Mouse (Mus musculus) megakaryocyte progenitor cell, adult 5-6 weeks (primary cell): ENCODE measurements at regions not wholly inside any gene's neighbourhood (a gene's known extent, or its start where the extent isn't known, plus 50 kb on each side); places are given as distances from the start of the nearest gene placed in this dataset.

Source experiments
- ATAC-seq: replicated peaks from 2 replicates; pipeline ENCODE4 v1.8.0; 2016; ENCODE audit warnings: mild to moderate bottlenecking, moderate TSS enrichment, inconsistent platforms; ENCODE audit not compliant: poor library complexity

GRCm38 (mm10) chr9:47129101-47129500 is 130.6 kb downstream of the Gm4791 start:
- ATAC-seq = no peak

GRCm38 (mm10) chr9:47133454-47133853 is 134.9 kb downstream of the Gm4791 start:
- no peak for ATAC-seq

- no peak for ATAC-seq
These were observed 135.3 kb downstream of the Gm4791 start for GRCm38 (mm10) chr9:47133873-47134272.

DNA sequence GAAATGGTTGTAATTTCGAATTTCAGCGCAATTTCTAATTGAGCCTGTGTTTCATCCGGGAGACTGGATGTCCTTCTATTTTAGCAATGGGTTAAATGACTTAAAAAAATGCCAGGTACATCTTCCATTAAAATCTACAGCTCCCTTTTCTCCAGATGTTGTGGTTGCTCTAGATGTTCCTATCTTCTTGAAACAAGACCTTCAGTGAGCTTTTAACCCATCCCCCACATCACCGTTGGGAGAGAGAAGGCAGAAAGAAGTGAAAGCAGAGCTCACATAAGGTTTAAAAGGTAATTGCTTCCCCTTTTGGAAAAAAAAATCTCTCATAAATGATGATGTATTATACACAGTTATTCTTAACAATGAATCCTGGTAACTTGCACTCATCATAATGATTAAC is 135.9 kb downstream of the Gm4791 start:
- ATAC-seq = no peak

- no peak for ATAC-seq
These were observed 138.1 kb downstream of the Gm4791 start for GRCm38 (mm10) chr9:47136641-47137040.

- no peak for ATAC-seq
These were observed 154.9 kb downstream of the Gm4791 start for GRCm38 (mm10) chr9:47153471-47153870.

DNA sequence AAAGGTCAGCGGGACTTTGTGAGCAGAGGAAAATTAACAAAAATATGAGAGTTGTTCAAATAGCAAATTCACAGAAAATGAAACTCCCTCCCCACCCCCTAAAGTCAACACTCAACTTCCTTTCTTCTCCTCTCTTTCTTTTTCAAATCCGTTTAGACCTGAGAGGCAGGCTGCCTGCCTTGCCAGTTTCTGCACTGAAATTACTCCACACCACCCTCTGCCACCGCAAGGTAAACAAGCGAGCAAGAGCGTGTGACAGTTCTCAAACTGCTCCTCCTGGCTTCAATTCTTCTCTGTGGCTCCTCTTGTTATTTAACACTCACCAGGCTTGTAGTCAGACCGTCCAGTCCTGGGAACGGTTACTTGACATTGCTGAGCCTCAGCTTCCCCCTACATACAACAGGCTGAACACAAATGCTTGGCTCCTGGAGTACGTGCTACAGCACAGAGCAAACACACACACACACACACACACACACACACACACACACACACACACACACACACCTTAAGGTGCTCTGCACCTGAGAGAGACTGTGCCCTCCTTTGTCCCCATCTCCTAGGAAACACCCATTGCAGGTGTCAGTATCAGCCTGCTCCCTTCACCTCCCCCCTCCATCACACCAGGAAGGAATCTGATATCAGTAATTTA is 167.1 kb downstream of the Gm4791 start:
- ATAC-seq = no peak

DNA sequence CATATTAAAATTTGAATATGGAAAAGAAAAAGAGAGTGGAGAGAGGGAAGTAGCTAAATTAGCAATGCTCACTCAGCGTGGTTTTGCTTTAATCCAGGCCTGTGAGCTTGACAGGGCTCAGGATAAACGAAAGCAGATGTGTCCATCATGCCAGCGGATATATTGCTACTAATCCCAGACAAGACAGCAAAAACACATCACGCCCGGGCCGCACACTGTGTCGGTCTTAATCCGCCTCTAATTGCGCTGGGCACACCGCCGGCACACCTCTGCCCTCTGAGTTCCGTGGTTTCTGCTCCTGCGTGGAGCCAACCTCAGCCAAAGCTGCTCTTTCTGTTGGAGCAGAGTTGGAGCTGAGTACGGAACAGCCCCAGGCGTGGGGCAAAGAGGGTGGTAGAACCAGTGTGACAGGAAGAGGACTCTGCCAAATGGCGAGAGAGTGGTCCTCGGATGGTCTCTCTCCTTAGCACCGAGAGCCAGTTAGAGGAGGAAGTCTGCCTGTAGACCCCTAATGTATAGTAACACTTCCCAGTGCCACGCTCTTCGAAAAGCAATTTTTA is 169.2 kb downstream of the Gm4791 start:
- ATAC-seq = no peak

- no peak for ATAC-seq
These were observed 177.5 kb downstream of the Gm4791 start for GRCm38 (mm10) chr9:47176044-47176443.

DNA sequence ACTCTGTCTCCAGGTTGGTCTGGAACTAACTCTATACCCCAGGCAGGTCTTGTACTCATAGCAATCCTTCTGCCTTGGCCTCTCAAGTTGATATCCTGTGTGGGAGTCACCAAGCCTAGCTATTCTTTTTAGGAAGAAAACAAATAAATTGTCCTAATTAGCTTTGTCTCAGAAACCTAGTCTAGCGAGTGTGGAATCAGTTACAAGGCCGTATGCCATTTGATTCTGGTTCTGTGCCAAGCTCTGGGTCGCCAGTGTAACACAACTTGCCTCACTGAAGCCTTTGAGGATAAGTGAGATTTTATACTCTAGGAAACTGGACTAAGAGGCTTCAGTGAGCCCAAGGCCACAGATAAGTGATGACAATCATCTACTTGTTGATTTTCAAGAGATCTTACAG is 219.6 kb downstream of the Gm4791 start:
- ATAC-seq = no peak

- no peak for ATAC-seq
These were observed 225.0 kb downstream of the Gm4791 start for GRCm38 (mm10) chr9:47223536-47223935.

DNA sequence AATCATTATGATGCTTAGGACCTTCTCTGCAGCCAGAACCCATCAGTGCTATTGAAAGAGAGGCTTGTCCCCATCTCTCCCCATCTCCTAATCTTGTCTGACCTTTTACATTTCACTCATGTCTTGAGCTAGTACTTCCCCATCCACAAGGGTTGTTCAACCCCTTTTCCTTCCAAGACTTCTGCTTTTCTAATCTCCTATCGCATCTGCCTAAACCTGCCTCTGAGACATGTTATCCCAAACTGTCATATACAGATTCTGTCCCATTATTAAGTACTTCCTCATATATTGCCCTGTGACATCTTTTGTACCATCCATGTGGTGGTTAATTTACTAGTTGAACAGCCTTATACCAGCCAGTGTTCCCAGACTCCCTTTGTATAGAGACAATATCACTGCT is 225.7 kb downstream of the Gm4791 start:
- peak; percentile 20; the same call in 1 of the 2 replicates for ATAC-seq

DNA sequence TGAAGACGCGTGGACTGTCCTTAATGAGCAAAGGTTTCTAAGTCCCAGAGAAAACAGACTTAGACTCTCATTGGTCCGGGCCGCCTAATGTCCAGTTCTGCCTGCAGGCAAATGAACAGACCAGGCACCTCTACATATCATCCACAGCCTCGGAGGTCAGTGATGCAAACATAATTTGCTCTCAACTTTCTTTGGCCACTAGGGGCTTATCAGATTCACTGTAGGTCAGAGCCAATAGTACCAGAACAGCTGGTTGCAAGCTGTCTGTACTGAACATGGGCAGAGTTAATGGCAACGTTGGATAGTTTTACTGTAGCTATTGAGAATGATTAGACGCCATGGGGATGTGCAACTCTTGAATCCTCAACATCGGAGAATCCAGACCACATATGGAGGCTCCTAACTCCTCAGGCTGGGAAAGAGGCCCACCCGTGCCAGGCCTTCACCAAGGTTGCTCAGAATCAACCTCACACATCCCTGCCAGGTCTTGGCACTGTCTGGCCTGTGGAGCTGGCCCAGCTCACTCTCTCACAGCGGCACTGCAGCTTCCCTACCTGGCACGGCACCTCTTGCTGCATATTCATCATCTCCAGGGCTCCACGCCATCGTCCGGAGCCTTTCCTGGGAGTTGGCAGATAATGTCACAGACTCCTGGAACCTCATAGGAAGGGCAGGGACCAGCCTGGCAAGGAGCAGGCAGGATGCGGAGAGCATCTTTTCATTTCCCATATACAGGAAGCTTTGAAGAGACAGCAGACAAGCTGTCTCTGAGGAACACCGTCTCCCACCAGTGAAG is 228.1 kb downstream of the Gm4791 start:
- ATAC-seq = no peak

DNA sequence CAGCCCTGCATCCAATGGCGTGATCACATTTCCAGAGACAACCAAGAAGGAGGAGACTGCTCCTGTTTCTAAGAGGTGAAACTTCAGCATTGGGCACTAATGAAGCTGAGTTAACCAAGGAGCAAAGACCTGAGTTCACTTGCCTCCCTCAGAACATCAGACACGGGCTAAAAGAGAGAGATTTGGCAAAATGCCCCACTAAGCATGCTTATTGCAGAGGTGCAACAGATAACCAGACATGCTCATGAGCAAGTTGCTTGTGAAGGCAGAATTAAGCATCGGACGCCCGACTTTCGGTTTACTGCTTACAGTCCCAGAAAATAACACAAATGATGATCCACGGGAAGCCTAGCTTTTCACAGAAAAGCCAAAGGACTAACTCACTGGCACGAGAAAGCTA is 228.8 kb downstream of the Gm4791 start:
- ATAC-seq = no peak

DNA sequence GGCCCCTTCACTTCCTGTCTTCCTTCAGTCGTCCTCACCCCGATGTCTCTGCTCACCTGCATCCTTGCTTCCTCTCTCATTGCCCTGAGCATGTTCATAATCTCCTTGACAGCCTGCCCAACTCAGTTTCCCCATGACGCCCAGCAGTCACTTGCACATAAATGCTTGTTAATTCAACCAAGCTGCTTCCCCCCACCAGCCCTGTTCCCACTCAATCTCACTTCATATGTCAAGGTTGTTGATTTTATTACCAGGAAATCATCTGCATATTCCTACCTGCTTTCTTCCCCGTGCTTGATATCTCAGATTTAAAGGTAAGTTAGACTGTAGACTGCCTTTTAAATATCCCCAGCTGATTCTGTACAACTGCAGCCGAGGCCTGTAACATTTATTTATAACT is 230.2 kb downstream of the Gm4791 start:
- ATAC-seq = no peak

DNA sequence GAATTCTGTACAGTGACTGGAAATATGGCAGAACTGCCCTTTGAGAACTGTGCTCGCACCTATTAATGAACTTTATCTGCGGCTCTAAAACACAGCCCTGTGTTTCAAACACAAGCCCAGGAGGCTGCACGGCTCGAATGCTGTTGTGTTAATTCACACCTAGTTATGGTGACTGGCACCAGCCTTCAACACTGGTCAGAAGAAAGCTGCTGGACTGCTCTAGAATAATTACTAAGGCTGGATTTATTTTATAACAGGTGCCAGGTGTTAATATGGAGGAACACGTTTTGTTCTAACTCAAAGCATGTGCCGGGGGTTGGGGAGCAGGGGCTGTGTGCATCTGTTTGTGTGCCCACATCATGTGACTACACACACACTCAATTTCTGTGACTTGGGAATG is 230.8 kb downstream of the Gm4791 start:
- no peak for ATAC-seq

DNA sequence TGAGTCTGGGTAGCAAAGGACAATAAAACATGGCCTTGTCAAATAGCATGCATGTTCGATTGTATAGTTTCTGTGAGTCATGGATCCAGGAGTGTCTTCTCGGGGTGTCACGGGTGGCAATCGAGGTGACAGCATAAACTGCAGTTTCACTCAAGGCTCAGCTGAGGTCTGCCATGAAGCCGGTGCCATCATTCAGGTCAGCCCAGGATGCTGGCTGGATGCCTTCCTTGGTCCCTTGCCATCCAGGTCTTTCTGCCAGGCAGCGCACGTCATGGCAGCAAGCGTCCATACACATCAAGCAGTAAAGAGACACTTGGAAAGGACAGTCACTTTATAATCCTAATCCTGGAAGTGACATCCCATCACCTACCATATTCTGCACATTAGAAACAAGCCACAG is 242.4 kb downstream of the Gm4791 start:
- no peak for ATAC-seq

- no peak for ATAC-seq
These were observed 243.5 kb downstream of the Gm4791 start for GRCm38 (mm10) chr9:47242051-47242450.

- no peak for ATAC-seq
These were observed 244.0 kb downstream of the Gm4791 start for GRCm38 (mm10) chr9:47242526-47242925.

GRCm38 (mm10) chr9:47249029-47249428 is 250.5 kb downstream of the Gm4791 start:
- no peak for ATAC-seq

GRCm38 (mm10) chr9:47251160-47251559 is 252.6 kb downstream of the Gm4791 start:
- no peak for ATAC-seq
